Mouse (Mus musculus) kidney, adult 2 months (tissue): ENCODE measurements around the gene Pdcd4. TPM values are rescaled to one million over a fixed set of nuclear protein-coding genes. Genes with fewer than 3 reads are reported as not detected.
"Not testable (repeated sequence)": the region's sequence is repeated elsewhere in the genome, so short reads cannot be mapped to it uniquely, and the experiment has no call there.

Experiments
- DNase-seq: peaks from one replicate; pipeline ENCODE4 v3.0.0; 2021
- H3K27ac ChIP-seq: fragments of 200-500 bp; 2 replicates; pipeline ENCODE4 v1.5.1; 2012; ENCODE audit warnings: low read depth, low read length, control low read depth, inconsistent platforms; ENCODE audit not compliant: insufficient read depth
- H3K27me3 ChIP-seq: fragments of 200-500 bp; replicated peaks from 2 replicates; pipeline ENCODE4 v1.6.1; 2012; ENCODE audit warnings: mild to moderate bottlenecking, moderate library complexity, low read length, inconsistent platforms; ENCODE audit not compliant: control insufficient read depth, insufficient read depth
- H3K36me3 ChIP-seq: fragments of 200-500 bp; 2 replicates; pipeline ENCODE4 v1.6.1; 2012; ENCODE audit warnings: mild to moderate bottlenecking, moderate library complexity, low read length, inconsistent platforms; ENCODE audit not compliant: control insufficient read depth, insufficient read depth
- H3K4me1 ChIP-seq: fragments of 200-500 bp; 2 replicates; pipeline ENCODE4 v1.6.1; 2011; ENCODE audit warnings: low read length; ENCODE audit not compliant: control insufficient read depth, insufficient read depth
- H3K4me3 ChIP-seq: fragments of 200-500 bp; 2 replicates; pipeline ENCODE4 v1.5.1; 2011; ENCODE audit warnings: mild to moderate bottlenecking, low read depth, low read length, control low read depth; ENCODE audit not compliant: insufficient read depth
- CTCF ChIP-seq: fragments of 200-500 bp; conservative IDR thresholded peaks from 2 replicates; pipeline ENCODE4 v1.5.1; 2011; ENCODE audit warnings: low read depth, mild to moderate bottlenecking, control low read depth, low read length, moderate library complexity, mixed read lengths; ENCODE audit not compliant: insufficient read depth, insufficient read length
- POLR2A ChIP-seq: fragments of 200-500 bp; IDR thresholded peaks from one replicate; pipeline ENCODE4 v1.6.1; 2011; ENCODE audit warnings: low read depth, low read length, control low read depth
- WGBS: fragments of 180-500 bp; shearing (Covaris S2); methylation state at CpG from one replicate; pipeline ENCODE4 v1.1.7; 2018; 5-methylcytosine and 5-hydroxymethylcytosine counted together
- polyA plus RNA-seq: library from polyadenylated mRNA; depleted of rRNA; stranded (reverse); fragments of >200 nt; gene quantifications from 2 replicates; pipeline ENCODE4 v1.2.3, GENCODE M21; 2012

Gene Pdcd4
- polyA plus RNA-seq, 1 experiment: 10.3 TPM

DNA sequence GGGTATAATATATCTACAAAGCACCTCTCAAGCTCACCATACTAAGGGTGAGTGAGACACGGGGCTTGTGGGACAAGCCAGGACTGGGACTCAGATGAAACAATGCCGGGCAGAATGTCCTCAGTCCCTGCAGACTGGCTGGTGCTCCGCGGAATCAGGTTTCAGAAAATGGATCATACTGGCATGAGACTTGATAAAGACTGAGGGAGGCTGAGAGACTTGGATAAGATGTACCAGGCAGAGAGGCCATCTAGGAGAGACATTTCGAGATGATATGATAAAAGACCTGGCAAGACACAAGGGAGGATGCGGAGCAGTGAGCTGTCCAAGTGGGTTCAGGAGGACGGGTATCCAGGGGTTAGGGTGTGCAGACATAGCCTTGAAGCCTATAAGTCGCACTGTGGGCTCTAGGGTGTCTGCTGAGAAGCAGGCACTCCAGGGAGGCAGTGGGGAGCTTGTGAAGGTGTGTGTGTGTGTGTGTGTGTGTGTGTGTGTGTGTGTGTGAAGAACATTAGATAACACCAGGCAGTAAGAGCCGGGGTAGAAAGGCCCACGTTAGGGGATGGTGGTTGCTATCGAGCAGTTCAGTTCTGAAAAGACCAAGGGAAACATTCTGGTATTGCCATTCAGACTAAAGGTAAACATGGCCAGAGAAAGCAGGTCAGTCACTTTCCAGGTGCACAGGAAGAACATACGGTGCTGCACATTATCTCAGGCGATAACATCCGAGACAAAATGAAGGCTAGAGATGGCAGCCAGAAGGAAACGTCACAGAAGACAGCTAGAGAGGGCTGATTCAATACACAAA, 10.1 kb downstream of the Pdcd4 start:
- TF ChIP-seq POLR2A (no peak), CTCF (no peak)
- peak overlapping the region; percentile 99 for H3K27ac ChIP-seq
- peak overlapping the region; percentile 44 for H3K4me3 ChIP-seq
- no peaks in the 10 kb centered on the region for H3K27me3 ChIP-seq
- H3K4me1 ChIP-seq: peaks cover 17% of the 10 kb centered on the region
- no peak for DNase-seq
- 51% methylated on average over 15 of the region's 15 CpGs for WGBS
- no peaks in the 10 kb centered on the region for H3K36me3 ChIP-seq

DNA sequence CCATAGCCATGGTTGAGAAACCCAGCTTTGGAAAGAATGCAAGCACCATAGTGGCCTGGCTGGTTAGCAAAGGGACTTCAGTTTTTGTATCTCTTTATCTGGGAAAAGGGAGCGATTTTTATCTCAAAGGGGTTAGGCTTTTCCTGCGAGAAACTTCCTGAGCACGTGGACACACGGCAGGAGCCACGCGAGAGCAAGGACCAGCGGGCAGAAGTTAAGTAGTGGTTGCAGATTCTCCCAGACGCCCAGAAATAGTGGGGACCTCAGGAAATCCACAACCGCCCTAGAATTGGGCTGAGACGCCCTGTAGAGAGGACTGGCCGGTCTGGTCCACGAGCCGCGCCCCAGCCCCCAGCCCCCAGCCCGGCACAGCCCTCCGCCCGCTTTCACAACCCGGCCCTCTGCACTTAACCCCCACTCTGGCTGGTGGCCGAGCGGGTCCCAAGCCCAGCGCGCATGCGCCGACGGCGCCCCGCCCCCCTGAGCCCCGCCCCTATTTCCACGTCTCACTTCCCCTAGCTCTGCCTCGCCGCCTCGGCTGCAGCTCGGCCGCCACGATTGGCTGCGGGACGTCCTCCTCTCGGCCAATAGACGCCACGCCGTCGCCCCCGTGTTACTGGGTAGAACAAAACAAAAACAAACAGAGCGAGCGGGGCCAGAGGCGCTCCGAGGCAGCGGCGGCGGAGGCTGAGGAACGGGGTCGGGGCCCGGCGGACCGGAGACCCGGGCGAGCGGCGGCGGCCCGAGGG, 10.9 kb downstream of the Pdcd4 start:
- peak; percentile 98 for DNase-seq
- Histone ChIP-seq H3K36me3 (no peaks in the 10 kb centered on the region), H3K27ac (peak overlapping the region; percentile 99), H3K27me3 (no peaks in the 10 kb centered on the region), H3K4me3 (peak overlapping the region; percentile 98), H3K4me1 (peaks cover 17% of the 10 kb centered on the region)
- 1% methylated on average over 61 of the region's 61 CpGs for WGBS
- TF ChIP-seq POLR2A (peak; percentile 74), CTCF (no peak)

DNA sequence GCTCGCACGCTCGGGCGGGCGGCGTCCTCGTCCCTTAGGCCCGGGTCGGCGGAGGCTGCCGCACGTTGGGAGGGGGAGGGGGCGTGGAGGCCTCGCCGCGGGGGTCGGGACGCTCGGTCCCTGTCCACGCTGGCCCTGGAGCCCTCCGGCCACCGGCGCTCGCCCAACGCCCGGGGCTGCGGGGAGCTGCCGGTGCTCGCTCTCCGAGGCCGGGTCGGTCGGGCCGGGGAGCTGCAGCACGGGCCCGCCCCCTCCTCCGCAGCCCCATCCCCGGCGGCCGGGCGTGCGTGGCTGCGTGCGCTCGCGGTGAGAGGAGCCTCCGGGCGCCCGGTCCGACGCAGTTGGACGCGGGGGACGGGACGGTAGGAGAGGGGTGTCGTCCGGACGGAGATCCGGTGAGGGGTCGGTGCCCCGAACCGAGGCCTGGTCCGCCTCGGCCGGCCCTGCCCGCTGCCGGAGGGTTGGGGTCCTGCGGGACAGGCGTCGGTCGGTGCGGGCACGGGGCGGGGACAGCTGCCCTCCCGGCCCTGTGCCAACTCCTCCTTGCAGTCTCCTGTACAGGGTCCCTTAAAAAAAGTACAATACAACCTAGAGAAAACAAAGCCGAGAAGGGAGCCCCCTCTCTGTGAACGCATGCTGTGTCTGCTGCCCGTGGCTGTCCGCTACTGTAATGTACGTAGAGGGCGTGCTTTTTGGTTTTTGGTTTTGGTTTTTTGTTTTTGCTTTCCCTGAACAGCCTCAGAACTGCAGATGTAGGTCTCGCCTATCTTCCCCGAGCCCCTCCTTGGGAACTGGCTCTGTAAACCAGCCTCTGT, 11.7 kb downstream of the Pdcd4 start:
- TF ChIP-seq POLR2A (no peak), CTCF (peak; percentile 36)
- Histone ChIP-seq H3K36me3 (no peaks in the 10 kb centered on the region), H3K4me1 (peaks cover 17% of the 10 kb centered on the region), H3K27ac (peak overlapping the region; percentile 76), H3K27me3 (no peaks in the 10 kb centered on the region), H3K4me3 (peak overlapping the region; percentile 98)
- peak; percentile 64 for DNase-seq
- under 1% methylated on average over 77 of the region's 83 CpGs for WGBS

DNA sequence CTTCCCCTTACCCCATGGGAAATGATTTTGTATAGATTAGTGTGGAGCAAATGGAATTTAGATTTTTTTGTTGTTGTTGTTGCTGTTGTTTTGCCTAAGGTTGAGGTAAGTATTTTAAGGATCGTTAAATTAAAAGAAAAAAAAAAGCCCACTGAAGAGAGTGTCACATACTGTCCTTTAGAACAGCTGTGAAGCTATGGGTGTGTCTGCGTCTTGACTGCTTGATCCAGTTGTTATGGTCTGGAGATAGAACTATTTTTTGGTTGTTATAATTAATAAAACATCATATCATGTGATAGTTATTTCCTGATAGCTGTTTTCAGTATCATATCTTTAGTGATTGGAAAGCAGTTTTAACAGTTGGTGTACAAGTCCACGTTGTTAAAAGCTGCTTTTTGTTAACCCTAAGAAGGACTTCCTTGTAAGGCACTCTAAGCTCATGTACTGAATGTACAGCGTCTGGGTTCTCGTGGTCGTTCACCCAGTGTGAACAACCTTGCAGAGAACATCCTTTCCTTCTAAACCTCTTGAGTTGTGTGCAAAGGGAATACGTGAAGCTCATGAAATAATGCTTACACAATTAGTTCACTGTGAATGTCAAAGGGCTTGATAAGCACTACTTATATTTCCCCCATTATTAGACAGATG, 12.9 kb downstream of the Pdcd4 start:
- 37% methylated on average over 7 of the region's 7 CpGs for WGBS
- no peak for DNase-seq
- no peak for TF ChIP-seq POLR2A
- TF ChIP-seq CTCF: no peak

DNA sequence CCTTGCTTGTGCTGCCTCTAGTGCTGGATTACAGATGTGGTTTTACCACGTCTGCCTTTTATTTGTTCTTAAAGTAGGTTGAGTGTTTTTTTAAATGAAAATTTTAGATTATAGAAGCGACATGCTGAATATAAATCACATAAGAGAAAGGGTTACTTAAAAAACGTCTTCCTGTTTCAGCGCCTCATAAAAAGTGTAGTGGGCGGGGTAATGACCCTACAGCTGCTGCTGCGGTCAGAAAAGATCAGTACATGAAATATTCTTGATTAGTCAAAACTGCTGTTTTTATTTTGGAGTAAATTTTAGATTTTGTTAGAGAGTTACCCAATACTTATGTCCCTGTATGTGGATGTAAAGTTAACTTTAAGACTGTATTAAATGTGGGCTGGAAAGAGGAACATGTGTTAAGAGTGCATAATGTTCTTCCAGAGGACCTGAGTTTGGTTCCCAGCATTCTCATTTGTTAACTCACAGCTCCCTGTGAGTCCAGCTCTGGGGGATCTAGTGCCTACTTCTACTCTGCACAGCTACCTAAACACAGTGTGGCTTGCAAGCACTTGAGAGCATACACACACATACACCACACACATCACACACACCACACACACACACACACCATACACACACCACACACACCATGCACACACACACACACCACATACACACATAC, 14.1 kb downstream of the Pdcd4 start:
- Histone ChIP-seq H3K36me3 (peaks cover 6% of the 10 kb centered on the region), H3K27me3 (no peaks in the 10 kb centered on the region), H3K27ac (0 out of 2 replicates have a peak overlapping the region, but pooled peaks have one; percentile 49), H3K4me1 (peaks cover 17% of the 10 kb centered on the region), H3K4me3 (peak overlapping the region; percentile 36; the same call in 1 of the 2 replicates)
- no peak for TF ChIP-seq CTCF
- no peak for TF ChIP-seq POLR2A
- 25% methylated on average over 6 of the region's 6 CpGs for WGBS
- peak; percentile 37 for DNase-seq

More for the DNA sequence above, 12.9 kb downstream of the Pdcd4 start:
- peaks cover 6% of the 10 kb centered on the region for H3K36me3 ChIP-seq
- H3K4me1 ChIP-seq: peaks cover 17% of the 10 kb centered on the region
- no peak overlapping the region for H3K27ac ChIP-seq
- H3K27me3 ChIP-seq: no peaks in the 10 kb centered on the region
- no peak overlapping the region for H3K4me3 ChIP-seq

DNA sequence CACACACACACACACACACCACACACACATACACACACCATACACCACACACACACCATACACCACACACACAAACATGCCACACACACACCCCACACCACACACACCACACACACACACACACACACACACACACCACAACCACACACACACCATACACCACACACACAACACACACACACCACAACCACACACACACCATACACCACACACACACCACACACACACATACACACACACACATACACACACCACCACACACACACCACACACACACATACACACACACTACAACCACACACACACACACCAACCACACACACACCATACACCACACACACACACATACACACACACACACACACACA, 14.7 kb downstream of the Pdcd4 start:
- not testable (repeated sequence) for DNase-seq

More for the DNA sequence above, 14.7 kb downstream of the Pdcd4 start:
- H3K27me3 ChIP-seq, H3K36me3 ChIP-seq, H3K27ac ChIP-seq, H3K4me3 ChIP-seq: not testable (repeated sequence)
- peaks cover 17% of the 10 kb centered on the region for H3K4me1 ChIP-seq
